Mouse (Mus musculus): Measurements from ENCODE around the gene T. TPM values are rescaled to one million over a fixed set of nuclear protein-coding genes. Genes with fewer than 3 reads are reported as not detected.

The T gene
- polyA plus RNA-seq, 1 experiment = not detected

DNA sequence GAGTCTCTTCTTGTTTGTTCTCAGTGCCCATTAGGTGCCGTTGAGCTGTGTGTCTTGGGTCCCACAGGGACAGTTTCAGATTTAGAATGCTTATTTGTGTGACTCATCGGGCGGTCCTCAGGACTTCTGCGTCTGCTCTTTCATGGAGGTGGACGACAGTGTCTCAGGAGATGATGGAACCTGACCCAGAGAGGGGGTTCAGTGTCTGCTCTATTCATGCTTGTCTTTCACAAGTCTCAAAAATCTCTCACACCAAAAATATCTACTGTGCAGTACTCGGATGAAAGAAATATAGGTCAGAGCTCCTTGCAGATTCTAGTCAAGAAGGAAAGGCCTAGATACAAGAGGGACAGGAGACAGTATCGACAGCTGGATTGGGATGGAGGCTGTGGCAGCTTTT lies 48.7 kb downstream of the T start:
- Histone ChIP-seq H3K27ac (ENCODE audit: insufficient read depth, low read depth, low read length) (no peak overlapping the region), H3K4me1 (ENCODE audit: control insufficient read depth, insufficient read depth, low read length) (peaks cover 6% of the 10 kb centered on the region; the same call in 1 of the 2 replicates), H3K4me3 (ENCODE audit: insufficient read depth, low read depth, low read length) (no peak overlapping the region)
- 69% methylated on average over 7 of the region's 7 CpGs for WGBS
- TF ChIP-seq POLR2A (IDR thresholded peaks at IDR 0.05; ENCODE audit: insufficient read depth, low read depth, low read length) (no peak), CTCF (IDR thresholded peaks at IDR 0.05; ENCODE audit: insufficient read depth, low read depth, low read length) (no peak)

DNA sequence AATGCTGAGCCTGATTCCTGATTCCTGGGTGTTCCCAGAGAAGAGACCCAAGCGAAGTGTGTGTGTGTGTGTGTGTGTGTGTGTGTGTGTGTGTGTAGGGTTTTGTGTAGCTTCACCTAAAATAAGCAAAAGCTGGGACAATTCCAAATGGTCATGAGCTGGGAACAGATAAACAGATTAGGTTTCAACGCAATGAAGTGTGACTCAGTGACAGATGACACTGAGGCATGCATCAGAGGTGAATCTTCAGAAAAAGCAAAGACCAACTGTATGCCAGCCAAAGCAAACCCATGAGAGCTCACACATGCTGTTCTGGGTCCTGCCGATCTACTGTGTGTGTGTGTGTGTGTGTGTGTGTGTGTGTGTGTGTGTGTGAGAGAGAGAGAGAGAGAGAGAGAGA lies 50.0 kb downstream of the T start:
- Histone ChIP-seq H3K4me1 (ENCODE audit: control insufficient read depth, insufficient read depth, low read length) (peaks cover 10% of the 10 kb centered on the region), H3K4me3 (ENCODE audit: insufficient read depth, low read depth, low read length) (no peak overlapping the region), H3K27ac (ENCODE audit: insufficient read depth, low read depth, low read length) (no peak overlapping the region)
- TF ChIP-seq POLR2A (IDR thresholded peaks at IDR 0.05; ENCODE audit: insufficient read depth, low read depth, low read length) (no peak), CTCF (IDR thresholded peaks at IDR 0.05; ENCODE audit: insufficient read depth, low read depth, low read length) (no peak)
- 80% methylated on average over 3 of the region's 3 CpGs for WGBS

DNA sequence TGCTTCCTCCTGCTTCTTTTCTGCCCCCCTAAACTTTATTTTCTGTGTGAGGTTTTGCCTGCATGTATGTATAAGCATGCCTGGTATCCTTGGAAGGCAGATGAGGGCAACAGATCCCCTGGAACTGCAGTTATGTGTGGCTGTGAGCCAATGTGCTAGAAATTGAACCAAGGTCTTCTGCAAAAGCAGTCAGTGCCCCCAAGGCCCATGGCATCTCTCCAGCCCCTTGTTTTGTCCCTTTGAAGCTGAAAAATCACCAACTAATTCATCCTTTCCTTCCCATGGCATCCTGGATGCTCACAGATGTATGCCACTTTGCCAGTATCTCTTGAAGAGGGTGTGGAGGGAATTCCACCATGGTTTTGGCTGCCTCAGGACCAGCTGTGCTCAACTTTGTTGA lies 50.9 kb downstream of the T start:
- Histone ChIP-seq H3K4me3 (ENCODE audit: insufficient read depth, low read depth, low read length) (no peak overlapping the region), H3K4me1 (ENCODE audit: control insufficient read depth, insufficient read depth, low read length) (peaks cover 10% of the 10 kb centered on the region), H3K27ac (ENCODE audit: insufficient read depth, low read depth, low read length) (no peak overlapping the region)
- TF ChIP-seq POLR2A (IDR thresholded peaks at IDR 0.05; ENCODE audit: insufficient read depth, low read depth, low read length) (no peak), CTCF (IDR thresholded peaks at IDR 0.05; ENCODE audit: insufficient read depth, low read depth, low read length) (no peak)

DNA sequence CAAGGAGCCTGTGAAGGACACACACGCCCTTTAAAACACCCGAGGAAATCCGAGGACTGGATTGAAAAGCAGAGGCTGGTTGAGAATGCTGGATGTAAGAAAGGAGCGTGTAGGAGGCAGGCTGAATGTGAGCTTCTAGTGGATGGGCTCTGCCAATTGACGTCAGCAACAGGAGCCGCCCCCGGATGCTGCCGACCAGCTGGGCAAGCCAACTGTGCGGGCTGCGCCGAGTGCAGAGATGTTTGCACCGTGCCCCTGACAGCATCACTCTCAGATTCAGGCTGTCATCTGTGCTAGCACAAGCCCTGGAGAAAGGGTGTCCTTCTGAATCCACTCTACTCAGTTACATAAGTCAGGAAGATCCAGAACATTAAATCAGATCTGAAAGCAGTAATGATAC lies 53.6 kb downstream of the T start:
- Histone ChIP-seq H3K4me1 (ENCODE audit: control insufficient read depth, insufficient read depth, low read length) (peaks cover 8% of the 10 kb centered on the region), H3K4me3 (ENCODE audit: insufficient read depth, low read depth, low read length) (no peak overlapping the region), H3K27ac (ENCODE audit: insufficient read depth, low read depth, low read length) (0 out of 2 replicates have a peak overlapping the region, but pooled peaks have one; percentile 29)
- 27% methylated on average over 12 of the region's 12 CpGs for WGBS
- TF ChIP-seq POLR2A (IDR thresholded peaks at IDR 0.05; ENCODE audit: insufficient read depth, low read depth, low read length) = 0 out of 2 replicates have a peak, but pooled peaks have one; percentile 15
- TF ChIP-seq CTCF (IDR thresholded peaks at IDR 0.05; ENCODE audit: insufficient read depth, low read depth, low read length) = no peak

DNA sequence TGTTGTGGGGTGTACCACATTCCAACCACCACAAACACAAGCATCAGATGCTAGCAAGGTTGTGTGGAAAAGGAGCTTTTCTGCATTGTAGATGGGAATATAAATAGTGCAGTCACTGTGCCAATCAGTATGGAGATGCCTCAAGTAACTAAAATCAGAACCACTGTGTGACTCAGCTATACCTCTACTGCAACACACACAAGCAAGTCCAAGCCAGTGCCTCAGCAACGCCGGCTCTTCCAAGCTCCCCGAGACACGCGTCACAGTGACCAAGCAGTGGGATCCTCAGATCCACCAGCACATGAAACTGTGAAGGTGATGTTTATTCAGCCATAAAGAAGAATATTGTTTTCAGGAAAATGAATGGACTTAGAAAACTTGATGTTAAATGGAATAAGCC lies 56.7 kb downstream of the T start:
- WGBS = 83% methylated on average over 5 of the region's 5 CpGs
- TF ChIP-seq CTCF (IDR thresholded peaks at IDR 0.05; ENCODE audit: insufficient read depth, low read depth, low read length) (no peak), POLR2A (IDR thresholded peaks at IDR 0.05; ENCODE audit: insufficient read depth, low read depth, low read length) (no peak)
- H3K27ac ChIP-seq (ENCODE audit: insufficient read depth, low read depth, low read length) = no peak overlapping the region
- H3K4me3 ChIP-seq (ENCODE audit: insufficient read depth, low read depth, low read length) = no peak overlapping the region
- H3K4me1 ChIP-seq (ENCODE audit: control insufficient read depth, insufficient read depth, low read length) = peaks cover 7% of the 10 kb centered on the region

Other genes with a start within 250 kb of the T start
- gene Ccr6, start 198.4 kb upstream of the T start, polyA plus RNA-seq (2012; ENCODE audit: insufficient read depth, insufficient read length, low replicate concordance, missing spikeins) = not detected in 2 replicates
- not detected in 2 replicates for gene Mpc1, start 151.5 kb upstream of the T start, polyA plus RNA-seq (2012; ENCODE audit: insufficient read depth, insufficient read length, low replicate concordance, missing spikeins)
- gene Sft2d1, start 123.3 kb upstream of the T start, polyA plus RNA-seq (2012; ENCODE audit: insufficient read depth, insufficient read length, low replicate concordance, missing spikeins) = not detected in 2 replicates
- not detected in 2 replicates for gene Prr18, start 97.0 kb upstream of the T start, polyA plus RNA-seq (2012; ENCODE audit: insufficient read depth, insufficient read length, low replicate concordance, missing spikeins)
- not detected in 2 replicates for gene T2, start 78.4 kb upstream of the T start, polyA plus RNA-seq (2012; ENCODE audit: insufficient read depth, insufficient read length, low replicate concordance, missing spikeins)
- not detected in 2 replicates for gene Pde10a, start 90.9 kb downstream of the T start, polyA plus RNA-seq (2012; ENCODE audit: insufficient read depth, insufficient read length, low replicate concordance, missing spikeins)
- not detected in 2 replicates for gene Gm17087, start 132.5 kb downstream of the T start, polyA plus RNA-seq (2012; ENCODE audit: insufficient read depth, insufficient read length, low replicate concordance, missing spikeins)